Mouse (Mus musculus) limb, embryonic 11.5 days (tissue): ENCODE measurements around the gene Defb5. TPM values are rescaled to one million over a fixed set of nuclear protein-coding genes. Genes with fewer than 3 reads are reported as not detected.
"Not testable (repeated sequence)": the region's sequence is repeated elsewhere in the genome, so short reads cannot be mapped to it uniquely, and the experiment has no call there.

Experiments used
- ATAC-seq: fragments of 200-750 bp; cut with Nextera tagmentation; 2 replicates; pipeline ENCODE4 v1.8.0; 2017; ENCODE audit warnings: low read depth; ENCODE audit not compliant: insufficient number of reproducible peaks, low FRiP score, low TSS enrichment
- DNase-seq: peaks from one replicate; pipeline ENCODE4 v3.0.0-alpha.2; 2015; ENCODE audit warnings: low spot score
- H3K27ac ChIP-seq: fragments of 300-500 bp; sonication (generic); replicated peaks from 2 replicates; pipeline ENCODE4 v1.5.1; 2014; ENCODE audit warnings: low read depth, mild to moderate bottlenecking, low read length
- H3K27me3 ChIP-seq: fragments of 300-500 bp; sonication (generic); 2 replicates; pipeline ENCODE4 v1.6.1; 2014; ENCODE audit warnings: mild to moderate bottlenecking, low read length, mixed read lengths; ENCODE audit not compliant: control insufficient read depth, insufficient read depth
- H3K36me3 ChIP-seq: fragments of 300-500 bp; sonication (generic); 2 replicates; pipeline ENCODE4 v1.6.1; 2014; ENCODE audit warnings: mild to moderate bottlenecking, low read length, moderate library complexity, mixed read lengths; ENCODE audit not compliant: control insufficient read depth, insufficient read depth
- H3K4me1 ChIP-seq: fragments of 300-500 bp; sonication (generic); 2 replicates; pipeline ENCODE4 v1.6.1; 2014; ENCODE audit warnings: low read length, mixed read lengths; ENCODE audit not compliant: control insufficient read depth, insufficient read depth
- H3K4me2 ChIP-seq: fragments of 300-500 bp; sonication (generic); 2 replicates; pipeline ENCODE4 v1.6.1; 2014; ENCODE audit warnings: low read depth, mild to moderate bottlenecking, moderate library complexity; ENCODE audit not compliant: severe bottlenecking
- H3K4me3 ChIP-seq: fragments of 300-500 bp; sonication (generic); 2 replicates; pipeline ENCODE4 v1.5.1; 2014; ENCODE audit warnings: low read depth, low read length
- H3K9ac ChIP-seq: fragments of 300-500 bp; sonication (generic); 2 replicates; pipeline ENCODE4 v1.6.1; 2014; ENCODE audit warnings: mild to moderate bottlenecking, low read length
- H3K9me3 ChIP-seq: fragments of 300-500 bp; sonication (generic); 2 replicates; pipeline ENCODE4 v1.6.1; 2016; ENCODE audit warnings: low read length; ENCODE audit not compliant: control insufficient read depth
- WGBS: fragments of 180-500 bp; shearing (Covaris S2); extraction: QIAGEN DNeasy Blood & Tissue Kit; methylation state at CpG from one replicate; pipeline ENCODE4 v1.1.7; 2014; 5-methylcytosine and 5-hydroxymethylcytosine counted together
- polyA plus RNA-seq: library from polyadenylated mRNA; unstranded; fragments of >200 nt; fragmentation: Nextera tagmentation; extraction: Ambion mirVana; gene quantifications from 2 replicates; pipeline ENCODE4 v1.2.1, GENCODE M21; 2014

The Defb5 gene
- polyA plus RNA-seq = not detected in 2 replicates

DNA sequence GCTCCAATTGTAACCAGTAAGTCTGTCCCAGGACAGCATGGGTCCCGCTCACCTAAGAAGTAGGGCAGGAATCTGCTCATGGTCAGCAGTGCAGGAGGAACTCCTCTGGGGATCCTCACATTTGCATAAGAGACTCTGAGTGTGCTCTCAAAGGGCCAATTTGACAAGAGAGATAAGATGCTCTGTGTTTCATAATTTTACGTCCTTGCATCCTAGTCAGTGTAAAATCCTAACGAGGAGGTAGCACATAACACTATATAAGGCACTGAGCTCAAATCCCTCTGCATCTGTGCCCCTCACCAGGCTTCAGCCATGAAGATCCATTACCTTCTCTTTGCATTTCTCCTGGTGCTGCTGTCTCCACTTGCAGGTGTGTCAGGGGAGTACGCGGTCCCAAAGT is at the start of gene Defb5:
Defb5 (plus strand) TSS at position 301 of the 400 bp plus-strand sequence.
- no peak within 1 kb of the TSS for H3K4me2 ChIP-seq
- H3K27ac ChIP-seq = no peak within 1 kb of the TSS
- 90% methylated on average over 5 of the region's 5 CpGs for WGBS
- no peaks in the 10 kb centered on the region for H3K36me3 ChIP-seq
- H3K27me3 ChIP-seq = no peaks in the 10 kb centered on the region
- no peaks in the 10 kb centered on the region for H3K4me1 ChIP-seq
- DNase-seq (no peak), ATAC-seq (no peak)
- H3K9me3 ChIP-seq = no peaks in the 10 kb centered on the region; the same call in 1 of the 2 replicates
- H3K4me3 ChIP-seq = no peak within 1 kb of the TSS
- H3K9ac ChIP-seq = no peak within 1 kb of the TSS

DNA sequence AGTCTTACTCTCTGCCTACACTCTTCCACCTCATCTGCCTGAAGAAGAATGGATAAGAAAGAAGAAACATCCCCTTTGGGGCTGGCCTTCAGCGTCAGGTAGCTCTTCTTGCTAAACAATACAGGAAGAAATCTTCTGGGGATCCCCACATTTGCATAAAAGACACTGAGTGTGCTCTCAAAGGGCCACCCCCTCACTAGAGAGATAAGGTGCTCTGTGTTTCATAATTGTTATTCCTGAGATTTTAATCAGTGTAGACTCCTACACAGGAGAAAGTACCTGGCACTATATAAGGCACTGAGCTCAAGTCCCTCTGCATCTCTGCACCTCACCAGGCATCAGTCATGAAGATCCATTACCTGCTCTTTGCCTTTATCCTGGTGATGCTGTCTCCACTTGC is 22.2 kb upstream of the Defb5 start, which contains the start of gene Defb6:
Defb6 (plus strand) TSS at position 318 of the 400 bp plus-strand sequence.
- H3K9me3 ChIP-seq = no peaks in the 10 kb centered on the region
- no peak within 1 kb of the TSS for H3K9ac ChIP-seq
- no peak within 1 kb of the TSS for H3K27ac ChIP-seq
- ATAC-seq = no peak
- WGBS = 67% methylated on average over 1 of the region's 1 CpGs
- no peak for DNase-seq
- H3K27me3 ChIP-seq = no peaks in the 10 kb centered on the region
- H3K4me3 ChIP-seq = no peak within 1 kb of the TSS
- no peaks in the 10 kb centered on the region for H3K36me3 ChIP-seq
- H3K4me2 ChIP-seq = no peak within 1 kb of the TSS
- no peaks in the 10 kb centered on the region for H3K4me1 ChIP-seq

DNA sequence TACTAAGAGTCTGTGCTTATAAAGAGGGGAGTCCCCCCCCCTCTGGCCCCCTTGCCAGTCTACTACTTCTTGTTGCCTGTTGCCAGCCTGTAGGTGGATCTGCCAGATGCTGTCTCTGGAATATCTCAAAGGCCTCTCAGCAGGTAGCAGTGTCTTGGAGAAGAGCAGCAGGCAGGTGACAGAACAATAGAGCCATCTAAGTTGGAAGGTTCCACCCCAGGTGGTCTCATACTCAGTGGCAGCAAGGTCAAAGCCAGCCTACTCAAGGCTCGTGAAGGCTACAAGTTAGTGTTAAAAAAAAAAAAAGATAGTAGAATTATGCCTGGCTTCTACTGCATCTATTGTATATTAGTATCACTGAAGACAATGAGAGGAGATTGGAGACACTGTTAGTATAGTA is 9.3 kb upstream of the Defb5 start:
- 89% methylated on average over 1 of the region's 1 CpGs for WGBS
- no peaks in the 10 kb centered on the region; the same call in 1 of the 2 replicates for H3K9me3 ChIP-seq
- no peaks in the 10 kb centered on the region for H3K36me3 ChIP-seq

DNA sequence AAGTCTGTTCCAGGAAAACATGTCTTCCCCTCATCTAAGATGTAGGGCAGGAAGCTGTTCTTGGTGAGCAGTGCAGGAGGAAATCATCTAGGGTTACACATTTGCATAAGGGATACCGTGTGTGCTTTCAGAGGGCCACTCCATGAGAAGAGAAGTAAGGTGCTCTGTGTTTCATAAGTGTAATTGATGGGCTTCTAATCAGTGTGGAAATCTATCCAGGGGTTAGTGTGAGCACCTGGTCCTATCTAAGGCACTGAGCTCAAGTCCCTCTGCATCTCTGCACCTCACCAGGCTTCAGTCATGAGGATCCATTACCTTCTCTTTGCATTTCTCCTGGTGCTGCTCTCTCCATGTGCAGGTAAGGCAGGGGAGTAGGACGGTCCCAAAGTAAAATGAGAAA is 7.8 kb upstream of the Defb5 start, which contains the start of gene Defb46:
Defb46 (plus strand) TSS at position 301 of the 400 bp plus-strand sequence.
- DNase-seq (no peak), ATAC-seq (no peak)
- H3K4me3 ChIP-seq = no peak within 1 kb of the TSS
- H3K27ac ChIP-seq = no peak within 1 kb of the TSS
- H3K9me3 ChIP-seq = no peaks in the 10 kb centered on the region; the same call in 1 of the 2 replicates
- no peak within 1 kb of the TSS for H3K9ac ChIP-seq
- no peaks in the 10 kb centered on the region for H3K27me3 ChIP-seq
- no peaks in the 10 kb centered on the region for H3K4me1 ChIP-seq
- H3K4me2 ChIP-seq = no peak within 1 kb of the TSS
- 76% methylated on average over 2 of the region's 2 CpGs for WGBS
- H3K36me3 ChIP-seq = no peaks in the 10 kb centered on the region

More for the DNA sequence above, 9.3 kb upstream of the Defb5 start:
- Histone ChIP-seq H3K4me3 (no peak overlapping the region), H3K27me3 (no peaks in the 10 kb centered on the region), H3K9ac (no peak overlapping the region), H3K4me2 (no peak overlapping the region), H3K27ac (no peak overlapping the region), H3K4me1 (no peaks in the 10 kb centered on the region)
- ATAC-seq (no peak), DNase-seq (no peak)

DNA sequence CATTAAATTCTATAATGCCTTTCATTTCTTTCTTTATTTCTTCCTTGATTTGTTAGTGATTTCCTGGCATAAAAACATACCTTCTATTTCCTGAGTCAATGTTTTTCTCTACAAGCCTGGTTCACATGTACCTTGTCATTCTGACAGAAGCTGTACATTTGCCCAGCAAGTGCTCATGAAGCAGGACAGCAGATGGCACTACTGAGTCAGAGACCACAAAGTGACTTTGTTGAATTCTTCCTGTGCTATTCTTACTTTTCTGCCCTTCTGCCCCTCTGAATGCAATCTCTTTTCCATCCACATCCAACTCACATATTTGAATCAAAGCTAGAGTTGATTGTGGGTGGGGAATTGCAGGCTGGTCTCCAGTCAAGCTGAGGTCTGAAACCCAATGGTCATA is 10.8 kb downstream of the Defb5 start:
- Histone ChIP-seq H3K27ac (no peak overlapping the region), H3K27me3 (no peaks in the 10 kb centered on the region), H3K4me1 (no peaks in the 10 kb centered on the region), H3K9ac (no peak overlapping the region), H3K36me3 (no peaks in the 10 kb centered on the region), H3K9me3 (no peaks in the 10 kb centered on the region), H3K4me2 (no peak overlapping the region), H3K4me3 (no peak overlapping the region)
- no peak for DNase-seq
- ATAC-seq = no peak

DNA sequence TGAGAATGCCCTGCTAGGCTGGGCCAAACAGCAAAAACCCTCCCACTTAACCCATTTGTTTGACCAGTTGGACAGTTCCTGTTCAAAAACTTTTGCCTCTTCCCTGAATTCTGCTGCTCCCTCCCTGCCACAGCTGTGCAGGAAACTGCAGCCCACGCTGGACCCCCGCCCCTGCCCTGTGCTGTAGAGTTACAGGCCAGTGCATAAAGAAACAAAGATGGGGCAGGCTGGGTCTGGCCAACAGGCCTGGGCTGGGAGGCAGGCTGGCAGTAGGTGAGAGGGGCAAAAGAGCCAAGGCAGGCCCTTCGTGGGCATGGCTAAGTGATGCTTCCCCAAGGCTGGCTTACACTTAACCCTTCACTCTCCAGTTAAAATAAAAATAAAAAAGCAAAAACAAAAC is 12.3 kb downstream of the Defb5 start:
- 59% methylated on average over 3 of the region's 3 CpGs for WGBS
- H3K36me3 ChIP-seq = no peaks in the 10 kb centered on the region

DNA sequence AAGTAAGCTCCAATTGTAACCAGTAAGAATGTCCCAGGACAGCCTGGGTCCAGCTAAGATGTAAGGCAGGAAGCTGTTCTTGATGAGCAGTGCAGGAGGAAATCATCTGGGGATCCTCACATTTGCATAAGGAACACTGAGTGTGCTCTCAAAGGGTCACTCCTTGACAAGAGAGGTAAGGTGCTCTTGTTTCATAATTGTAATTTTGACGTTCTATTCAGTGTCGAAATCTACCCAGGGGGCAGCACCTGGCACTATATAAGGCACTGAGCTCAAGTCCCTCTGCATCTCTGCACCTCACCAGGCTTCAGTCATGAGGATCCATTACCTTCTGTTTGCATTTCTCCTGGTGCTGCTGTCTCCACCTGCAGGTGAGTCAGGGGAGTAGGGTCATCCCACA is 45.7 kb downstream of the Defb5 start, which contains the start of gene Defb3:
Defb3 (plus strand) TSS at position 301 of the 400 bp plus-strand sequence.
- not testable (repeated sequence) for H3K27ac ChIP-seq, H3K27me3 ChIP-seq, ATAC-seq, H3K4me1 ChIP-seq, H3K36me3 ChIP-seq, H3K4me2 ChIP-seq, DNase-seq, H3K9me3 ChIP-seq, H3K9ac ChIP-seq, H3K4me3 ChIP-seq
- 64% methylated on average over 2 of the region's 2 CpGs for WGBS

More for the DNA sequence above, 12.3 kb downstream of the Defb5 start:
- no peak for ATAC-seq
- DNase-seq = no peak
- H3K27ac ChIP-seq = no peak overlapping the region
- no peaks in the 10 kb centered on the region for H3K4me1 ChIP-seq
- H3K4me3 ChIP-seq = no peak overlapping the region
- no peak overlapping the region for H3K9ac ChIP-seq
- H3K9me3 ChIP-seq = no peaks in the 10 kb centered on the region
- H3K4me2 ChIP-seq = no peak overlapping the region
- H3K27me3 ChIP-seq = no peaks in the 10 kb centered on the region

DNA sequence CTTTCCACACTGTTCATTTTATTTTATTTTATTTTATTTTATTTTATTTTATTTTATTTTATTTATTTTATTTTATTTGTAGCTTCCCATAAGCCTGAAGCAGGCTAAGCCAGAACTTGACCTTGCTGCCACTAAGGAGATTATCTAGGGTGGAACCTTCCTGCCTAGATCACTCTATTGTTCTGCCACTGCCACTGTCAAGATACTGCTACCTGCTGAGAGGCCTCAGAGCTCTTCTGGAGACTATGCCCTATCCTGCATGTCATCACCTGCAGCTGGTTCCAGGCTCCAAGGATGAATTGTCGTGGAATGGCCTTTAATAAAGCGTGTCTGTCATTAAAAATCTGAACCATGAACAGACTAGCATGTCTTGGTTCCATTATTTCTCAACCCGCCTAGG is 51.0 kb downstream of the Defb5 start:
- not testable (repeated sequence) for H3K9me3 ChIP-seq, H3K4me1 ChIP-seq, H3K9ac ChIP-seq, H3K36me3 ChIP-seq, DNase-seq, H3K4me3 ChIP-seq, H3K27ac ChIP-seq, H3K4me2 ChIP-seq, ATAC-seq, H3K27me3 ChIP-seq
- 69% methylated on average over 3 of the region's 3 CpGs for WGBS
